In genomic region chr3:109491568-109491967, GRCm38 (mm10) we compare ENCODE assay signal across 8 mouse cellular contexts.
DNase-seq lines count a peak whose midpoint lies in the region; ATAC-seq lines count a peak whose summit lies in the region.

No protein-coding gene starts in this region.

- H3K27me3 ChIP-seq in forebrain, embryonic 11.5 days (ENCODE audit: control insufficient read depth, insufficient read depth, low read length): no peaks in the 10 kb centered on the region
- no peaks in the 10 kb centered on the region for H3K27me3 ChIP-seq in hindbrain, embryonic 13.5 days

- H3K27ac ChIP-seq in forebrain, embryonic 11.5 days (ENCODE audit: low read depth, low read length): no peak overlapping the region
- no peak overlapping the region for H3K27ac ChIP-seq in hindbrain, embryonic 13.5 days

- DNase-seq in adrenal gland, adult (ENCODE audit: inconsistent age in 2 of 2, low spot score in 1 of 2): peak; percentile 42 to 91
- no peak for DNase-seq in adrenal gland, adult 8-10 months
- DNase-seq in c-Kit-negative CD71-positive TER-119-positive erythroid progenitor cells, embryonic 14.5 days (ENCODE audit: low read depth, low spot score): peak; percentile 39
- DNase-seq in forebrain, embryonic 11.5 days (ENCODE audit: low spot score): peak; percentile 63
- peak; percentile 90 for DNase-seq in layer of hippocampus, adult 9-10 months (ENCODE audit: low spot score)
- peak; percentile 44 for DNase-seq in right cerebral cortex, postnatal 25 days

- ATAC-seq in forebrain, embryonic 11.5 days (replicated peaks; ENCODE audit: low FRiP score): peak; percentile 48
- ATAC-seq in hindbrain, embryonic 13.5 days (ENCODE audit: low FRiP score): peak; percentile 37; the same call in 1 of the 2 replicates
- ATAC-seq in megakaryocyte progenitor cell, adult 5-6 weeks (replicated peaks; ENCODE audit: poor library complexity): peak; percentile 95

- H3K9me3 ChIP-seq in forebrain, embryonic 11.5 days (ENCODE audit: control insufficient read depth, low read length): no peaks in the 10 kb centered on the region
- H3K9me3 ChIP-seq in hindbrain, embryonic 13.5 days: no peaks in the 10 kb centered on the region

- no peaks in the 10 kb centered on the region for H3K36me3 ChIP-seq in forebrain, embryonic 11.5 days (ENCODE audit: control insufficient read depth, insufficient read depth, low read length)
- no peaks in the 10 kb centered on the region for H3K36me3 ChIP-seq in hindbrain, embryonic 13.5 days

- WGBS in forebrain, embryonic 11.5 days: 10% methylated on average over 2 of the region's 2 CpGs
- 4% methylated on average over 2 of the region's 2 CpGs for WGBS in hindbrain, embryonic 13.5 days

- H3K4me3 ChIP-seq in forebrain, embryonic 11.5 days (ENCODE audit: low read depth, low read length): no peak overlapping the region
- H3K4me3 ChIP-seq in hindbrain, embryonic 13.5 days: no peak overlapping the region

- no peak overlapping the region for H3K9ac ChIP-seq in forebrain, embryonic 11.5 days (ENCODE audit: low read length)
- no peak overlapping the region for H3K9ac ChIP-seq in hindbrain, embryonic 13.5 days

- H3K4me2 ChIP-seq in forebrain, embryonic 11.5 days (ENCODE audit: low read depth, low read length, severe bottlenecking): no peak overlapping the region
- H3K4me2 ChIP-seq in hindbrain, embryonic 13.5 days: no peak overlapping the region

- H3K4me1 ChIP-seq in forebrain, embryonic 11.5 days (replicated peaks; ENCODE audit: control insufficient read depth, insufficient read depth, low read length): no peaks in the 10 kb centered on the region
- H3K4me1 ChIP-seq in hindbrain, embryonic 13.5 days (replicated peaks): peaks cover 33% of the 10 kb centered on the region

Comparison
In these comparisons a context has a peak if more than half of its experiments do, and no peak if none do; other contexts are left out.
1. ATAC-seq: peak in every context shown above with its lines; median percentile 95 in megakaryocyte progenitor cell, adult 5-6 weeks; 48 in forebrain, embryonic 11.5 days; 37 in hindbrain, embryonic 13.5 days.